Mouse (Mus musculus): ENCODE measurements at regions not wholly inside any gene's neighbourhood (a gene's known extent, or its start where the extent isn't known, plus 50 kb on each side); places are given as distances from the start of the nearest gene placed in this dataset.

DNA sequence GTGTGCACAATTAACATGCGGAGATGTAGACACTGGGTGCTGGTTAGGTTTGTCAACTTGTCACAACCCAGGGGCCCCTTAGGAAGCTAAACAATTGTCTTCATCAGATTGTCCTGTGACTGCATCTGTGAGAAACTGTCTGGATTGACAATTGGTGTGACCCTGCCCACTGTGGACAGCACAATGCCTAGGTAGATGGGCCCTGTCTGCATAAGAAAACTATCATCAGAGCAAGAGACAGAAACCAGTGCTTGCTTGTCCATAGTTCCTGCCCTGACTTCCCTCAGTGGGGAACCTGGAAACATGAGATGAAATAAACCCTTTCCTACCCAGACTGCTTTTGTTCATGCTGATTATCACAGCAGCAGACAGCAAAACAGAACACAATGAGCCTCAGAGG, 63.5 kb upstream of the Tyw5 start:
- no peak for DNase-seq (ENCODE audit: low read depth, low spot score)

GRCm38 (mm10) chr1:57472235-57472634, 65.3 kb upstream of the Tyw5 start:
- DNase-seq (ENCODE audit: low read depth, low spot score): no peak

- no peak for DNase-seq (ENCODE audit: low read depth, low spot score)
These were observed 70.8 kb upstream of the Tyw5 start for GRCm38 (mm10) chr1:57477725-57478124.

DNA sequence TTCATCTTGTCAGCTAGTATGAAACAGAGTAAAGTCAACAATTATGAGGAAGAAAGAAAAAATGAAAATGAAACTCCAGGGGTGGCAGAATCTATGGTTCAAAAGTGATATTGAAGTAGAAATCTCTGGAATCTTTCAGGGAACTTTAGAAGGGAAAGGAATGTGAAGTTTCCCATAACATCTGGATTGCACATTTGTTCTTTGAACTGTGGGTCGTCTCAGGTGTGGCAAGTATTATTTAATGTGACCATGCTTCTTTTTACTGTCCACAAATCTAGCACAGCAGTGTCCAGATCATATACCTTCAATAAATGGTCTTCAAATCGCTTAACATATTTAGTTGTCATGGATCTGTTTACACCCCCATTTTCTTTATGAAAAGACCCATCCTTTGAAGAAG, 71.2 kb upstream of the Tyw5 start:
- DNase-seq (ENCODE audit: low read depth, low spot score): no peak

DNA sequence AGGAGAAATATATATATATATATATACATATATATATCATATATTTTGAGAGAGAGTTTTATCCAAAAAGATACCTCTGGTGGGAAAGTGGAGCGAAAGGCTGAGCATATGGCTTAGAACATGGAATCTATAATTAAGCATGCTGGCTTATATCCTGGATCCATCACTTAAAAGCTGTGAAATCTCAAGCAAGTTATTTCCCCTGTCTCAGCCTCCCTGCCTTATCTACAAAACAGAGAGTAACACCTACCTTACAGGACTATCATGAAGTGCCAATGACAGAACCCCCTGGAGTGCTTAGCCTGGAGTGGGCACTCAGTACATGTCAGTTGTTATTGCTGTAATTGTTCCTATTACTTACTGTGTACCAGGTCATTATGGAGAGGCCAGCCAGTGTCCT, 71.9 kb upstream of the Tyw5 start:
- no peak for DNase-seq (ENCODE audit: low read depth, low spot score)

DNA sequence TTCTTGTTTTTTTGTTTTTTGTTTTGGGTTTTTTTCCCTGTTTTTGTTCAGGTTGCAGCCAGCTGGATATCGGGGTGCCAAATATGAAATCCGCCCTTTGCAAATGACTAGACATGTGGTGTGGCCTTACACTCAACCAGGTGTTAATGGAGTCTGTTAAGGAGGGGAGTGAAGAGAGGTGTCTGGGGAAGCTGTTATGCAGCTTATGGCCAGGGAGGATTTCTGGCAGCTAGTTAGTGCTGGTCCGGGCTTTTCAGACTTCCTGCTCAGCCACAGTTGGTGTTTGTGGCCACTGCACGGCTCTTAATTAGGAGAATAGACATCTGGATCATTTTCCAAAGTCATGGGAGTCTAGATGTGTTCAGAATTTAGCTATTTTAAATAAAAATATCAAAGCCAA, 72.7 kb upstream of the Tyw5 start:
- DNase-seq (ENCODE audit: low read depth, low spot score): no peak

GRCm38 (mm10) chr1:57489176-57489575, 82.3 kb upstream of the Tyw5 start:
- DNase-seq (ENCODE audit: low read depth, low spot score): no peak

GRCm38 (mm10) chr1:57489588-57489987, 82.7 kb upstream of the Tyw5 start:
- DNase-seq (ENCODE audit: low read depth, low spot score): no peak

- no peak for DNase-seq (ENCODE audit: low read depth, low spot score)
These were observed 83.1 kb upstream of the Tyw5 start for GRCm38 (mm10) chr1:57490021-57490420.

- no peak for DNase-seq (ENCODE audit: low read depth, low spot score)
These were observed 85.8 kb upstream of the Tyw5 start for GRCm38 (mm10) chr1:57492696-57493095.

GRCm38 (mm10) chr1:57497489-57498037, 90.7 kb upstream of the Tyw5 start:
- DNase-seq (ENCODE audit: low read depth, low spot score): no peak

DNA sequence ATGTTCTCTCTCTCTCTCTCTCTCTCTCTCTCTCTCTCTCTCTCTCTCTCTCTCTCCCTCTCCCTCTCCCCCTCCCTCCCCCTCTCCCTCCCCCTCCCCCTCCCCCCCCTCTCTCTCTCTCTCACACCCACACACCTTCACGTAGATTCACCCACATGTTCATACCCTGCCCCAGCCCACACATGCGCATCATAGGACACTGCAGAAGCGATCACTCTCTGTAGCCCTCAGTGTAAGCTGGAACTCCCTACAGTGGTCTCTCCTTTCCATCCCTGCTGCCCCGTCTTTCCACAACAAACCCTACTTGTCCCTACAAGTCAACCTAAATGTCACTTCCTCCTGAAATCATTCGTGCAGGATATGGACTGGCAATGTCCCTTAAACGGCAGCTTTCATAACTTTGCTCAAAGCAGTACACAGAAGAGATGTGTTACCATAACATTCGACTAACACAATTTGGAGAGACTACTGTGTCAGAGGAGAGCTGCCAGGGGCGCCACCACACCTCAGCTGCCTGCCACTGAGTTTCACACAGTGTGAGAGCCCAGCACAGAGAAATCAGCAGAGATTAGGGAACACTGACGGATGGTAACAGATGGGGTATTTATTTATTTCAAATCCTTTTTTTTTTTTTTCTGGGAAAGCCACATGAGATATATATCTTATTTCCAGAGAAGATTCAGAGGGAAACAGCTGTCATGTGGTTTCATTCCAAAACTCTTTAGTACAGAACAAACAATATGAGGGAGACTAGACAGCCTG, 103.6 kb upstream of the Tyw5 start:
- no peak for DNase-seq (ENCODE audit: low read depth, low spot score)

DNA sequence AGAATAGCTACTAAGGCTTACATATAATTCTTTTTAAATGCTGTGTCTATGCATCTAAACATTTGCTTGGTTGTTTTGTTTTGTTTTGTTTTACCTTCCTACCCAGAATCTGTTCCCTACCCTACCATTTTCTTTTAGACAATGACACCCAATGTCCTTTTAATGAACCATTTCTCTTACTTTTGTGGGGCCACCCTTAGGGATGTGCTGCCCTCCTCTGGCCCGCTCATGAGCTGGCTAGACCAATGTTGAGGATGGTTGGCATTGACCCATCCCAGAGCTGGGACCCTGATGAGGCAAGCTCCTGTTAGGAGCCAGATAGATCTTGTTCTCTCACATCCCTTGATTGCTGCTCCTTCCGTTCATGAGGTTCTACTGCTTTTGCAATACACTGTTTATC, 105.0 kb upstream of the Tyw5 start:
- DNase-seq (ENCODE audit: low read depth, low spot score): no peak

DNA sequence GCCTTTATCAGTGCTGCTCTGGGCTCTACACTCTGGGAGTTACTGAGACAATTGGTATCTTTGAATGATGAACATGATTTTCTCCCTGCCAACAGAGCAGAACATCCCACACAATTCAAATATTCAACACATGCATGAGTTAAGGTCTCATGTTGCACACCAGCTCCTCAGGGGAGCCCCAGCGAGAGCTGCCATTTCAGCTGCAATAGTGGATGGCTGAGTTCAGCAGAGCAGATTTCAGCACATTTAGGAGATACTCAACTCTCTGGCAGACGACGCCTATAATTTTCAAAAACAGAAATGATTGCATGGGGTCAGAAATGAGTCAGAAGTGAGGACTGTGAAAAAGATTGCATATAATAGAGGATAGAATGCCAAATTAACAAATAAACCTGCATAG, 105.6 kb upstream of the Tyw5 start:
- DNase-seq (ENCODE audit: low read depth, low spot score): no peak

- no peak for DNase-seq (ENCODE audit: low read depth, low spot score)
These were observed 119.1 kb upstream of the Tyw5 start for GRCm38 (mm10) chr1:57525965-57526364.

- no peak for DNase-seq (ENCODE audit: low read depth, low spot score)
These were observed 121.8 kb upstream of the Tyw5 start for GRCm38 (mm10) chr1:57528703-57529102.

GRCm38 (mm10) chr1:57529320-57529719, 122.4 kb upstream of the Tyw5 start:
- DNase-seq (ENCODE audit: low read depth, low spot score): no peak

- DNase-seq (ENCODE audit: low read depth, low spot score): no peak
These were observed 130.5 kb upstream of the Tyw5 start for GRCm38 (mm10) chr1:57537369-57537768.

- DNase-seq (ENCODE audit: low read depth, low spot score): no peak
These were observed 137.8 kb upstream of the Tyw5 start for GRCm38 (mm10) chr1:57544684-57545083.

GRCm38 (mm10) chr1:57545792-57546685, 139.1 kb upstream of the Tyw5 start:
- DNase-seq (ENCODE audit: low read depth, low spot score): no peak

DNA sequence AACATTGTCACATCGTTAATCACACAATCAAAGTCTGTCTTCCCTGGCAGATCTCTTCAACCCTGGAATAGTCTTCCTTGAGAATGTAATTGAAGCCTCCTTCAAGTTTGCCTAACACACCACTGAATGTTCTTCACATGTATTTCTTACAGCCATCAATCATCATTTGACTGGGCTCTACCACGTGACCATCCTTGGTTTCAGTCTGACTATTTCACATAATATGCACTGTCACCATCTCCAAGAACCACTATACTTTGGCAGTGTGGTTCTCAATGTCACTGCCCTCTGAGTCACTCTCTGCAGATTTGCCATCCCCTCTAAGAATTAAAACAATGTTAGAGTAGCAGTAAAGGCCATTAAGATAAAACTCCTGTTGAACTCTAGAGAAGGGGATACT, 154.6 kb upstream of the Tyw5 start:
- DNase-seq (ENCODE audit: low read depth, low spot score): no peak

DNA sequence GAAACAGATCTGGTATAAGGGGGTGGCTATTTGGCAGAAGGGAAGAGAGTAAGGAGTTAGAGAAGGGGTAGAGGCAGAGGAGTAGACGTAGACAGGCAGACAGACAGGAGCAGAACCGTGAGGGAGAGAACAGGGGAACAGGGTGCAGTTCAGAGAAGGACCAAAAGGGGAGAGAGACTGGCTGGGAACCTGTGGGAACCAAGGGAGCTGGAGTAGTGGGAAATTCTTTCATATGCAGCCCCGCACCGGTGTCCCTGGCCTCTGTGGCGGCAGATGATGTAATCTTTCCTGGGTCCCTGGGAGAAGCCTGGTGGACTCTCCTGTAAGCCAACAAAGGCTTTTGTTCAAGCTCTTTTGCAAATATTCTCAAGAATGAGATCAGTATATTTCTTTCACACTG, 157.8 kb upstream of the Tyw5 start:
- no peak for DNase-seq (ENCODE audit: low read depth, low spot score)

DNA sequence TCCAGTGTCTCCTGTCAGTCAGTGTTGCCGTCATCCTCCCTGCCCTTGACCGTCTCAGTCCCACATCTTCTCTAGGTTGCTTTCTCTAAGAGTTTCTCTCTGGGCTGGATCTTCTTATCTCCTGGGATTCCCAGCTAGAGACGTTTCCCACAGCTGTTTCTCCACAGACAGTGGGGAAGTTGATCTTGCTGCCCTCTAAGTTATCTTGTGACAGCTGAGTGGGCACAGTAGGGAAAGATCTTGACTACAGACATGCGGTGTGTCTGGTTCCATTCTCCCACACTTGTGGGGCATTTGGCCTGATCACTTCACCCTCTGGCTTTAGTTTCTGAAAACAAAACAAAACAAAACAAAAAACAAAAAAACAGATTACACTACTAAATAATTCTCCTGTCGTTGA, 165.2 kb upstream of the Tyw5 start:
- DNase-seq (ENCODE audit: low read depth, low spot score): no peak

Measured in CD4-positive, CD25-positive, alpha-beta regulatory T cell, adult 2 months (primary cell).